Mouse (Mus musculus) testis, adult 2 months (tissue): ENCODE measurements around the gene Obscn. TPM values are rescaled to one million over a fixed set of nuclear protein-coding genes. Genes with fewer than 3 reads are reported as not detected.

Source experiments
- H3K27ac ChIP-seq: fragments of 200-500 bp; 2 replicates; pipeline ENCODE4 v1.5.1; 2012; ENCODE audit warnings: low read depth, low read length; ENCODE audit not compliant: control insufficient read depth, insufficient read depth
- H3K27me3 ChIP-seq: fragments of 200-500 bp; 2 replicates; pipeline ENCODE4 v1.6.1; 2012; ENCODE audit warnings: mild to moderate bottlenecking, low read length, moderate library complexity; ENCODE audit not compliant: control insufficient read depth, insufficient read depth
- H3K36me3 ChIP-seq: fragments of 200-500 bp; 2 replicates; pipeline ENCODE4 v1.6.1; 2012; ENCODE audit warnings: mild to moderate bottlenecking, low read length; ENCODE audit not compliant: control insufficient read depth, insufficient read depth
- H3K4me1 ChIP-seq: fragments of 200-500 bp; 2 replicates; pipeline ENCODE4 v1.6.1; 2012; ENCODE audit warnings: low read length; ENCODE audit not compliant: control insufficient read depth, insufficient read depth
- H3K4me3 ChIP-seq: fragments of 200-500 bp; 2 replicates; pipeline ENCODE4 v1.5.1; 2012; ENCODE audit warnings: low read depth, mild to moderate bottlenecking, low read length, moderate library complexity, mixed read lengths; ENCODE audit not compliant: control insufficient read depth
- CTCF ChIP-seq: fragments of 200-500 bp; IDR thresholded peaks from 2 replicates; pipeline ENCODE4 v1.5.1; 2012; ENCODE audit warnings: low read depth, mild to moderate bottlenecking, inconsistent platforms, low read length, moderate library complexity; ENCODE audit not compliant: control insufficient read depth, insufficient read depth, insufficient replicate concordance
- POLR2A ChIP-seq: fragments of 200-500 bp; IDR thresholded peaks from 2 replicates; pipeline ENCODE4 v1.6.1; 2012; ENCODE audit warnings: low read depth, mild to moderate bottlenecking, inconsistent platforms, low read length, moderate library complexity; ENCODE audit not compliant: control insufficient read depth
- polyA plus RNA-seq: library from polyadenylated mRNA; depleted of rRNA; stranded (reverse); fragments of >200 nt; gene quantifications from 2 replicates; pipeline ENCODE4 v1.2.3, GENCODE M21; 2012

Gene Obscn
- polyA plus RNA-seq, 1 experiment, result 1.9 TPM

GRCm38 (mm10) chr11:59051031-59051430 lies 85.2 kb downstream of the Obscn start:
- no peak for TF ChIP-seq CTCF
- TF ChIP-seq POLR2A, result no peak
- H3K27me3 ChIP-seq, result no peaks in the 10 kb centered on the region
- H3K4me3 ChIP-seq, result no peak overlapping the region
- H3K4me1 ChIP-seq, result no peaks in the 10 kb centered on the region
- H3K36me3 ChIP-seq, result no peaks in the 10 kb centered on the region
- H3K27ac ChIP-seq, result no peak overlapping the region

GRCm38 (mm10) chr11:59044703-59045330 lies 91.4 kb downstream of the Obscn start:
- Histone ChIP-seq H3K4me3 (no peak overlapping the region), H3K27me3 (no peaks in the 10 kb centered on the region), H3K27ac (no peak overlapping the region), H3K36me3 (no peaks in the 10 kb centered on the region), H3K4me1 (no peaks in the 10 kb centered on the region)
- TF ChIP-seq POLR2A, result no peak
- no peak for TF ChIP-seq CTCF

GRCm38 (mm10) chr11:59029003-59029402 lies 107.2 kb downstream of the Obscn start:
- Histone ChIP-seq H3K36me3 (no peaks in the 10 kb centered on the region), H3K4me1 (no peaks in the 10 kb centered on the region), H3K27ac (no peak overlapping the region), H3K27me3 (no peaks in the 10 kb centered on the region), H3K4me3 (no peak overlapping the region)
- TF ChIP-seq CTCF, result no peak
- TF ChIP-seq POLR2A, result no peak

GRCm38 (mm10) chr11:59026411-59026810 lies 109.8 kb downstream of the Obscn start:
- H3K4me1 ChIP-seq, result no peaks in the 10 kb centered on the region
- no peak overlapping the region for H3K27ac ChIP-seq
- no peaks in the 10 kb centered on the region for H3K27me3 ChIP-seq
- TF ChIP-seq CTCF (no peak), POLR2A (no peak)
- no peak overlapping the region for H3K4me3 ChIP-seq
- no peaks in the 10 kb centered on the region for H3K36me3 ChIP-seq

GRCm38 (mm10) chr11:59015052-59015451 lies 121.2 kb downstream of the Obscn start:
- Histone ChIP-seq H3K36me3 (no peaks in the 10 kb centered on the region), H3K27ac (no peak overlapping the region), H3K4me1 (no peaks in the 10 kb centered on the region), H3K27me3 (no peaks in the 10 kb centered on the region), H3K4me3 (no peak overlapping the region)
- TF ChIP-seq POLR2A (no peak), CTCF (peak; percentile 45; the same call in 1 of the 2 replicates)

GRCm38 (mm10) chr11:59002327-59003079 lies 133.7 kb downstream of the Obscn start:
- H3K27ac ChIP-seq, result no peak overlapping the region
- H3K27me3 ChIP-seq, result no peaks in the 10 kb centered on the region
- TF ChIP-seq POLR2A (no peak), CTCF (no peak)
- no peaks in the 10 kb centered on the region for H3K4me1 ChIP-seq
- no peaks in the 10 kb centered on the region for H3K36me3 ChIP-seq
- no peak overlapping the region for H3K4me3 ChIP-seq

- TF ChIP-seq POLR2A (no peak), CTCF (no peak)
- no peak overlapping the region for H3K27ac ChIP-seq
- H3K36me3 ChIP-seq, result no peaks in the 10 kb centered on the region
- H3K27me3 ChIP-seq, result no peaks in the 10 kb centered on the region
- H3K4me1 ChIP-seq, result no peaks in the 10 kb centered on the region
- H3K4me3 ChIP-seq, result no peak overlapping the region
Observed at GRCm38 (mm10) chr11:59000635-59001034, 135.6 kb downstream of the Obscn start.
